Mouse (Mus musculus) liver, embryonic 14.5 days (tissue): ENCODE results near the gene Slc51b. TPM values are rescaled to one million over a fixed set of nuclear protein-coding genes. Genes with fewer than 3 reads are reported as not detected.

Experiments used
- ATAC-seq: fragments of 200-750 bp; cut with Nextera tagmentation; 2 replicates; pipeline ENCODE4 v1.8.0; 2017; ENCODE audit warnings: moderate number of reproducible peaks, mild to moderate bottlenecking, moderate library complexity; ENCODE audit not compliant: insufficient read depth
- DNase-seq, 3 experiments: peaks; one replicate each; pipeline ENCODE4 v3.0.0-alpha.2; 2012 to 2013; ENCODE audit warnings: low read depth in 3 of 3, low spot score in 3 of 3
- H3K27ac ChIP-seq: fragments of 300-500 bp; sonication (generic); 2 replicates; pipeline ENCODE4 v1.5.1; 2014; ENCODE audit warnings: moderate library complexity, mild to moderate bottlenecking, control low read depth, inconsistent platforms
- H3K27me3 ChIP-seq: fragments of 300-500 bp; sonication (generic); 2 replicates; pipeline ENCODE4 v1.6.1; 2014; ENCODE audit warnings: mild to moderate bottlenecking, low read length, moderate library complexity; ENCODE audit not compliant: control insufficient read depth, insufficient read depth
- H3K36me3 ChIP-seq: fragments of 300-500 bp; sonication (generic); replicated peaks from 2 replicates; pipeline ENCODE4 v1.6.1; 2014; ENCODE audit warnings: low read depth; ENCODE audit not compliant: control insufficient read depth, insufficient read depth
- H3K4me1 ChIP-seq, 2 experiments: fragments of 200-500 bp in 1 of 2; fragments of 300-500 bp in 1 of 2; sonication (generic) in 1 of 2; replicated peaks; 2 replicates each; pipeline ENCODE4 v1.6.1; 2012 to 2014; ENCODE audit warnings: antibody characterized with exemption in 1 of 2, inconsistent platforms in 1 of 2, low read length in 1 of 2; ENCODE audit not compliant: control insufficient read depth in 2 of 2, insufficient read depth in 2 of 2
- H3K4me2 ChIP-seq: fragments of 300-500 bp; sonication (generic); 2 replicates; pipeline ENCODE4 v1.6.1; 2014; ENCODE audit warnings: low read depth, mild to moderate bottlenecking, control low read depth, moderate library complexity
- H3K4me3 ChIP-seq, 2 experiments: fragments of 200-500 bp in 1 of 2; fragments of 300-500 bp in 1 of 2; sonication (generic) in 1 of 2; 2 replicates each; pipeline ENCODE4 v1.5.1; 2012 to 2014; ENCODE audit warnings: low read depth in 2 of 2, low read length in 2 of 2, mild to moderate bottlenecking in 2 of 2, control low read depth in 1 of 2, inconsistent platforms in 1 of 2, moderate library complexity in 1 of 2; ENCODE audit not compliant: insufficient read depth in 1 of 2
- H3K9ac ChIP-seq: fragments of 300-500 bp; sonication (generic); replicated peaks from 2 replicates; pipeline ENCODE4 v1.6.1; 2014; ENCODE audit warnings: mild to moderate bottlenecking, control low read depth, moderate library complexity
- H3K9me3 ChIP-seq: fragments of 300-500 bp; sonication (generic); 2 replicates; pipeline ENCODE4 v1.6.1; 2016; ENCODE audit warnings: low read length, mixed read lengths; ENCODE audit not compliant: control insufficient read depth
- CTCF ChIP-seq: IDR thresholded peaks from 2 replicates; pipeline ENCODE4 v1.5.1; 2016; ENCODE audit warnings: antibody characterized with exemption, low read depth, control low read depth
- EP300 ChIP-seq: IDR thresholded peaks from 2 replicates; pipeline ENCODE4 v1.6.1; 2016; ENCODE audit warnings: antibody characterized with exemption, low read depth
- WGBS: fragments of 180-500 bp; shearing (Covaris S2); extraction: QIAGEN DNeasy Blood & Tissue Kit; methylation state at CpG from one replicate; pipeline ENCODE4 v1.1.7; 2014; ENCODE audit not compliant: insufficient replicate concordance; 5-methylcytosine and 5-hydroxymethylcytosine counted together
- polyA plus RNA-seq, 2 experiments: library from polyadenylated mRNA; depleted of rRNA in 1 of 2; stranded (reverse) in 1 of 2; unstranded in 1 of 2; fragments of >200 nt; fragmentation: Nextera tagmentation in 1 of 2; extraction: Ambion mirVana in 1 of 2; gene quantifications; 2 replicates each; pipeline versions ENCODE4 v1.2.1 to v1.2.3; 2012 to 2014

Slc51b gene
- polyA plus RNA-seq, 2 experiments = 0.04 TPM; not detected in 1

GRCm38 (mm10) chr9:65374468-65375162 lies 48.1 kb downstream of the Slc51b start:
- H3K36me3 ChIP-seq = no peaks in the 10 kb centered on the region
- ATAC-seq (no peak), DNase-seq (no peak)
- no peaks in the 10 kb centered on the region for H3K9me3 ChIP-seq
- H3K27ac ChIP-seq = no peak overlapping the region
- H3K4me2 ChIP-seq = no peak overlapping the region
- H3K9ac ChIP-seq = no peak overlapping the region
- 67% methylated on average over 5 of the region's 5 CpGs for WGBS
- H3K4me3 ChIP-seq = no peak overlapping the region
- no peak for TF ChIP-seq EP300
- TF ChIP-seq CTCF = no peak
- H3K4me1 ChIP-seq = no peaks in the 10 kb centered on the region
- H3K27me3 ChIP-seq = no peaks in the 10 kb centered on the region

- Histone ChIP-seq H3K9me3 (no peaks in the 10 kb centered on the region), H3K36me3 (no peaks in the 10 kb centered on the region), H3K27me3 (no peaks in the 10 kb centered on the region), H3K4me3 (no peak overlapping the region), H3K4me2 (no peak overlapping the region), H3K27ac (no peak overlapping the region), H3K4me1 (no peaks in the 10 kb centered on the region), H3K9ac (no peak overlapping the region)
- no peak for ATAC-seq
- WGBS = 55% methylated on average over 4 of the region's 4 CpGs
- peak in 1 of 3 experiments; percentile 11 for DNase-seq
- TF ChIP-seq CTCF = peak; percentile 50; the same call in 1 of the 2 replicates
- TF ChIP-seq EP300 = no peak
Observed at GRCm38 (mm10) chr9:65372449-65372848, 50.3 kb downstream of the Slc51b start.

- Histone ChIP-seq H3K36me3 (no peaks in the 10 kb centered on the region), H3K9ac (no peak overlapping the region), H3K4me3 (no peak overlapping the region), H3K27me3 (no peaks in the 10 kb centered on the region), H3K4me2 (no peak overlapping the region), H3K27ac (no peak overlapping the region), H3K4me1 (no peaks in the 10 kb centered on the region), H3K9me3 (no peaks in the 10 kb centered on the region)
- TF ChIP-seq EP300 (no peak), CTCF (no peak)
- ATAC-seq (no peak), DNase-seq (no peak)
- WGBS = 80% methylated on average over 24 of the region's 24 CpGs
Observed at GRCm38 (mm10) chr9:65371756-65372155, 51.0 kb downstream of the Slc51b start.

GRCm38 (mm10) chr9:65365721-65366120 lies 57.0 kb downstream of the Slc51b start:
- peaks cover 4% of the 10 kb centered on the region for H3K36me3 ChIP-seq
- no peak overlapping the region for H3K4me3 ChIP-seq
- DNase-seq (no peak), ATAC-seq (no peak)
- no peak overlapping the region for H3K27ac ChIP-seq
- H3K9ac ChIP-seq = no peak overlapping the region
- H3K4me1 ChIP-seq = no peaks in the 10 kb centered on the region
- no peak overlapping the region for H3K4me2 ChIP-seq
- WGBS = 76% methylated on average over 7 of the region's 7 CpGs
- no peaks in the 10 kb centered on the region for H3K9me3 ChIP-seq
- no peak for TF ChIP-seq EP300
- TF ChIP-seq CTCF = no peak
- H3K27me3 ChIP-seq = no peaks in the 10 kb centered on the region

- ATAC-seq = no peak
- TF ChIP-seq CTCF = no peak
- TF ChIP-seq EP300 = no peak
- H3K4me1 ChIP-seq = peaks cover under 1 to 6% of the 10 kb centered on the region in 2 experiments; a peak in 3 of 4 replicates
- peaks cover 21% of the 10 kb centered on the region for H3K36me3 ChIP-seq
- no peaks in the 10 kb centered on the region for H3K27me3 ChIP-seq
- no peak overlapping the region for H3K4me2 ChIP-seq
- no peak overlapping the region for H3K9ac ChIP-seq
- H3K4me3 ChIP-seq = no peak overlapping the region
- no peak overlapping the region for H3K27ac ChIP-seq
- no peak for DNase-seq
- no peaks in the 10 kb centered on the region for H3K9me3 ChIP-seq
- WGBS = 68% methylated on average over 9 of the region's 9 CpGs
Observed at GRCm38 (mm10) chr9:65363684-65364083, 59.1 kb downstream of the Slc51b start.

Other genes starting within 250 kb of the Slc51b start
- gene Parp16, start 227.6 kb downstream of the Slc51b start, polyA plus RNA-seq (2012; rRNA removed) = 4.9 and 5.7 TPM in 2 replicates
- gene Parp16, start 227.6 kb downstream of the Slc51b start, polyA plus RNA-seq (2014; fragmentation: Nextera tagmentation; extraction: Ambion mirVana) = 7.2 and 9.3 TPM in 2 replicates
- gene Cilp, start 157.8 kb downstream of the Slc51b start, polyA plus RNA-seq (2012; rRNA removed) = 0.01 TPM in 1 of 2 replicates, not detected in the other
- gene Cilp, start 157.8 kb downstream of the Slc51b start, polyA plus RNA-seq (2014; fragmentation: Nextera tagmentation; extraction: Ambion mirVana) = not detected in 2 replicates
- 5.6 and 10.3 TPM in 2 replicates for gene Clpx, start 128.7 kb downstream of the Slc51b start, polyA plus RNA-seq (2012; rRNA removed)
- gene Clpx, start 128.7 kb downstream of the Slc51b start, polyA plus RNA-seq (2014; fragmentation: Nextera tagmentation; extraction: Ambion mirVana) = 29.5 and 32.5 TPM in 2 replicates
- 3.2 and 4.8 TPM in 2 replicates for gene Pdcd7, start 76.9 kb downstream of the Slc51b start, polyA plus RNA-seq (2012; rRNA removed)
- gene Pdcd7, start 76.9 kb downstream of the Slc51b start, polyA plus RNA-seq (2014; fragmentation: Nextera tagmentation; extraction: Ambion mirVana) = 4.9 and 5.7 TPM in 2 replicates
- 0.13 and 0.14 TPM in 2 replicates for gene Ubap1l, start 61.9 kb downstream of the Slc51b start, polyA plus RNA-seq (2012; rRNA removed)
- gene Ubap1l, start 61.9 kb downstream of the Slc51b start, polyA plus RNA-seq (2014; fragmentation: Nextera tagmentation; extraction: Ambion mirVana) = 0.10 TPM in 1 of 2 replicates, not detected in the other
- 0.04 and 0.05 TPM in 2 replicates for gene Kbtbd13, start 31.3 kb downstream of the Slc51b start, polyA plus RNA-seq (2012; rRNA removed)
- 0.08 and 0.10 TPM in 2 replicates for gene Kbtbd13, start 31.3 kb downstream of the Slc51b start, polyA plus RNA-seq (2014; fragmentation: Nextera tagmentation; extraction: Ambion mirVana)
- 0.11 and 0.12 TPM in 2 replicates for gene Rasl12, start 24.4 kb downstream of the Slc51b start, polyA plus RNA-seq (2012; rRNA removed)
- gene Rasl12, start 24.4 kb downstream of the Slc51b start, polyA plus RNA-seq (2014; fragmentation: Nextera tagmentation; extraction: Ambion mirVana) = 0.04 TPM in 1 of 2 replicates, not detected in the other
- 5.0 and 5.9 TPM in 2 replicates for gene Mtfmt, start 12.8 kb upstream of the Slc51b start, polyA plus RNA-seq (2012; rRNA removed)
- gene Mtfmt, start 12.8 kb upstream of the Slc51b start, polyA plus RNA-seq (2014; fragmentation: Nextera tagmentation; extraction: Ambion mirVana) = 6.2 and 7.4 TPM in 2 replicates
- 5.6 and 6.9 TPM in 2 replicates for gene Spg21, start 38.0 kb upstream of the Slc51b start, polyA plus RNA-seq (2012; rRNA removed)
- gene Spg21, start 38.0 kb upstream of the Slc51b start, polyA plus RNA-seq (2014; fragmentation: Nextera tagmentation; extraction: Ambion mirVana) = 28.0 and 30.6 TPM in 2 replicates
- 0.06 TPM in 1 of 2 replicates, not detected in the other for gene Ankdd1a, start 97.2 kb upstream of the Slc51b start, polyA plus RNA-seq (2012; rRNA removed)
- gene Ankdd1a, start 97.2 kb upstream of the Slc51b start, polyA plus RNA-seq (2014; fragmentation: Nextera tagmentation; extraction: Ambion mirVana) = not detected in 2 replicates
- gene Plekho2, start 157.1 kb upstream of the Slc51b start, polyA plus RNA-seq (2012; rRNA removed) = 15.5 and 15.7 TPM in 2 replicates
- gene Plekho2, start 157.1 kb upstream of the Slc51b start, polyA plus RNA-seq (2014; fragmentation: Nextera tagmentation; extraction: Ambion mirVana) = 21.5 and 24.2 TPM in 2 replicates
- 10.8 and 11.9 TPM in 2 replicates for gene Pif1, start 164.2 kb upstream of the Slc51b start, polyA plus RNA-seq (2012; rRNA removed)
- gene Pif1, start 164.2 kb upstream of the Slc51b start, polyA plus RNA-seq (2014; fragmentation: Nextera tagmentation; extraction: Ambion mirVana) = 6.8 and 7.7 TPM in 2 replicates
- gene Rbpms2, start 206.7 kb upstream of the Slc51b start, polyA plus RNA-seq (2012; rRNA removed) = 8.9 and 11.6 TPM in 2 replicates
- gene Rbpms2, start 206.7 kb upstream of the Slc51b start, polyA plus RNA-seq (2014; fragmentation: Nextera tagmentation; extraction: Ambion mirVana) = 11.9 and 13.9 TPM in 2 replicates
- gene Oaz2, start 245.0 kb upstream of the Slc51b start, polyA plus RNA-seq (2012; rRNA removed) = 17.2 and 21.5 TPM in 2 replicates
- 29.6 and 33.2 TPM in 2 replicates for gene Oaz2, start 245.0 kb upstream of the Slc51b start, polyA plus RNA-seq (2014; fragmentation: Nextera tagmentation; extraction: Ambion mirVana)